Mouse (Mus musculus): Measurements from ENCODE around the gene Lrrc8a. TPM values are rescaled to one million over a fixed set of nuclear protein-coding genes. Genes with fewer than 3 reads are reported as not detected.

Lrrc8a gene
- polyA plus RNA-seq, 2 experiments = 18.8 to 47.2 TPM

DNA sequence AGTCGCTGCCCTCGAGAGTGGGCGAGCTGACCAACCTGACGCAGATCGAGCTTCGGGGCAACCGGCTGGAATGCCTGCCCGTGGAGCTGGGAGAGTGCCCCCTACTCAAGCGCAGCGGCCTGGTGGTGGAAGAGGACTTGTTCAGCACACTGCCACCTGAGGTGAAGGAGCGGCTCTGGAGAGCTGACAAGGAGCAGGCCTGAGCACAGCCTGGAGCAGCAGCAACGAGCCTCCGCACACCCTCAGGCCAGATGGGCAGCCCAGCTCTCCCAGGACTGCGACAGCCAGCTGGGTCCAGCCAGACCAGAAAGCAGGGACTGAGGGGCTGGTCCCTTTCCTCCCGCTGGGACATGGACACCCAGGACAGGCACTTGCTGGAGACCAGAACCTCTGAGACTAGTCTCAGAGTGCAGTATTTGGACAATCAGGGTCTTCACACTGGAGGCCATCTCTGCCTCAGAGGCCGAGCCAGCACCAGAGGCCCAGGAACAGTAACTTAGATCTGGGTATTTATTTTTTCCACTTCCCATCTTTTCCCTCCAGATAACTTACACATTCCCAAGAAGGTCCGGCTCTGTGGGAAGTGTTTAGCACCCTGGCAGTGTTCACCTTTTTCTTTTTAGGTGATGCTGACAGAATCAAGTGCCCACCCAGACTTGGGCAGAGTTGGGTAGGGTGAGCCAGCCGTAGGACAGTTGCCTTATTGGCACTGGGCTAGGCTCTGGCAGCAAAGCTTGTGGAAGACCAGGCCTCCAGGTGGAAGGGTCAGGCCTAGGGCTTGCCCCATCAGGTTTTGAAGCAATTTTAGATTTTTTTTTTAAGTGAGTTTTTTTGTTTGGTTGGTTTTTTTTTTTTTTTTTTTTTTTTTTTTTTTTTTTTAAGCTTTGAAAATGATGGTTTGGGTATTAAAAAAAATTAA is 24.7 kb downstream of the Lrrc8a start:
- Histone ChIP-seq H3K9ac (ENCODE audit: low read depth, low read length, severe bottlenecking) (no peak overlapping the region), H3K4me3 (replicated peaks; ENCODE audit: low read length) (no peak overlapping the region), H3K27me3 (ENCODE audit: control insufficient read depth, insufficient read depth, low read length) (no peaks in the 10 kb centered on the region), H3K4me1 (ENCODE audit: control insufficient read depth, insufficient read depth, low read length) (peaks cover 29% of the 10 kb centered on the region), H3K36me3 (ENCODE audit: control insufficient read depth, insufficient read depth, low read length) (peaks cover 67% of the 10 kb centered on the region), H3K27ac (replicated peaks; ENCODE audit: low read depth, low read length) (no peak overlapping the region), H3K9me3 (ENCODE audit: control insufficient read depth, low read length) (no peaks in the 10 kb centered on the region), H3K4me2 (replicated peaks; ENCODE audit: low read depth, low read length, severe bottlenecking) (no peak overlapping the region)
- no peak for TF ChIP-seq POLR2A (IDR thresholded peaks at IDR 0.05; ENCODE audit: borderline replicate concordance, extremely low read depth, insufficient read depth, insufficient read length)
- no peak for DNase-seq (ENCODE audit: low spot score)
- 89% methylated on average over 18 of the region's 18 CpGs for WGBS
- ATAC-seq (ENCODE audit: low FRiP score, low read depth) = no peak

GRCm38 (mm10) chr2:30262840-30263441 is 25.4 kb downstream of the Lrrc8a start:
- H3K36me3 ChIP-seq (ENCODE audit: control insufficient read depth, insufficient read depth, low read length) = peaks cover 59% of the 10 kb centered on the region

DNA sequence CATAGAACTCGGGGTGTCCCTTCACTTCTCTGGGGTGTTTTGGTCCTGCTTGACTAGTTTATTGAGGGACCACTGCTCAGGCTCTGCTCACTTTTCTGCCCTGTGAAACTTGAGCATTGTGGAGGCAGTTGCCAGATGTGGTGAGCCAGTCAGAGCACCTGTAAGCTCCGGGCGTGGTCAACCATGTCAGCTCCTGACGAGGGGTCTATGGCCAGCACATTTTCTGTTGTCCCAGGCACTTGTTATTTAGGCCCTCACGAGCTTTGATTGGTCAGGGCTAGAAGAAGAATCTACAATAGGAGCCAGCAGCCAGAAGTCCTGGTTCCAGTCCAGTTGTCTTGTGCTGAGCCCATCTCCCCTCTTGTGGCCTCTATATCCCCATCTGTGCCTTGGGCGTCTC is 26.3 kb downstream of the Lrrc8a start:
- no peak overlapping the region for H3K4me3 ChIP-seq (replicated peaks; ENCODE audit: low read length)
- peaks cover 26% of the 10 kb centered on the region for H3K4me1 ChIP-seq (ENCODE audit: control insufficient read depth, insufficient read depth, low read length)
- TF ChIP-seq POLR2A (IDR thresholded peaks at IDR 0.05; ENCODE audit: borderline replicate concordance, extremely low read depth, insufficient read depth, insufficient read length) = no peak
- H3K9ac ChIP-seq (ENCODE audit: low read depth, low read length, severe bottlenecking) = no peak overlapping the region
- 87% methylated on average over 6 of the region's 6 CpGs for WGBS
- no peaks in the 10 kb centered on the region for H3K9me3 ChIP-seq (ENCODE audit: control insufficient read depth, low read length)
- no peaks in the 10 kb centered on the region for H3K27me3 ChIP-seq (ENCODE audit: control insufficient read depth, insufficient read depth, low read length)
- no peak overlapping the region for H3K27ac ChIP-seq (replicated peaks; ENCODE audit: low read depth, low read length)
- no peak overlapping the region for H3K4me2 ChIP-seq (replicated peaks; ENCODE audit: low read depth, low read length, severe bottlenecking)
- DNase-seq (ENCODE audit: low spot score) (no peak), ATAC-seq (ENCODE audit: low FRiP score, low read depth) (no peak)
- peaks cover 52% of the 10 kb centered on the region for H3K36me3 ChIP-seq (ENCODE audit: control insufficient read depth, insufficient read depth, low read length)

More at GRCm38 (mm10) chr2:30262840-30263441, 25.4 kb downstream of the Lrrc8a start:
- no peak overlapping the region for H3K9ac ChIP-seq (ENCODE audit: low read depth, low read length, severe bottlenecking)
- WGBS = 66% methylated on average over 4 of the region's 4 CpGs
- no peak overlapping the region for H3K27ac ChIP-seq (replicated peaks; ENCODE audit: low read depth, low read length)
- TF ChIP-seq POLR2A (IDR thresholded peaks at IDR 0.05; ENCODE audit: borderline replicate concordance, extremely low read depth, insufficient read depth, insufficient read length) = no peak
- H3K4me1 ChIP-seq (ENCODE audit: control insufficient read depth, insufficient read depth, low read length) = peaks cover 29% of the 10 kb centered on the region
- H3K27me3 ChIP-seq (ENCODE audit: control insufficient read depth, insufficient read depth, low read length) = no peaks in the 10 kb centered on the region
- H3K4me3 ChIP-seq (replicated peaks; ENCODE audit: low read length) = no peak overlapping the region
- H3K9me3 ChIP-seq (ENCODE audit: control insufficient read depth, low read length) = no peaks in the 10 kb centered on the region
- no peak for ATAC-seq (ENCODE audit: low FRiP score, low read depth)
- DNase-seq (ENCODE audit: low spot score) = no peak
- no peak overlapping the region for H3K4me2 ChIP-seq (replicated peaks; ENCODE audit: low read depth, low read length, severe bottlenecking)

DNA sequence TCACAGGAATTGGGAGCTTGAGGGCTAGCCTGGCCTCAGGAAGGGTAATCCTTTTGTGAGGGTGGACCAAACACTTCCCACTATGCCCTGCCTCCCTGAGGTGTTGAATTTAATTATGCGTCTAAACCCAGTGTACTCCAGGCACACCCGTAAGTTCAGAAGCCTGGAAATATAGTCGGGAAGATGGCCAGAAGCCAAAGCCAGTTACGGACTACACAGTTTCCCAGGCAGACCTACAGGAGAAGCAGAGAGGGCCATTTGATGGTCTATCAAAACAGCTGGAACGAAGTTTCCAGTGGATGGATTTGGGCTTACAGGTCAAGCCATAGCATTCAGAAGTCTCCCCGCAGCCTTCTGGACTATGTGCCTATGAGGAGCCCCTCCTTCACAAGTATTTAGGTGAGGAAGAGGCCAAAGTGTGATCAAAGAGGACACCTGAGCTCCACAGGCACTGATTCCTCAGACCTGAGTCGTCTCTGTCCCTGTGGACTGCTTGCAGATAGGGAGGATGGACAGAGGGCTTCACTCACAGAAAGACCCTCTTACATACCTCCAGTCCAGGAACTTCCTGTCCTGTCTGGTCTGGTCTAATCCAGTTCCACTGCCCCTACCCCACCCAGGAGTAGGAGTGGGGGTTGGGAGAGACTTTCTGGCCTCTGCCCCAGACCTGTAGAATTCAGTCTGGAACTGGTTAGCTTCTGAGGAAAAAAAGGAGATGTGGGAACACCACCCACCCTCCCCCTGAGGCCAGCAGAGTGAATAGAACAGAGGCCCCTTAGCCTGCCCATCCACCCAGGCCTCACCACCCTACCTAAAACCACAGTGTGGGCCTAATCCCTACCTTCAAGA is 27.4 kb downstream of the Lrrc8a start:
- 37% methylated on average over 7 of the region's 7 CpGs for WGBS
- DNase-seq (ENCODE audit: low spot score) = peak; percentile 27
- peaks cover 49% of the 10 kb centered on the region for H3K36me3 ChIP-seq (ENCODE audit: control insufficient read depth, insufficient read depth, low read length)

More for the DNA sequence above, 27.4 kb downstream of the Lrrc8a start:
- H3K9me3 ChIP-seq (ENCODE audit: control insufficient read depth, low read length) = no peaks in the 10 kb centered on the region
- no peak overlapping the region for H3K4me3 ChIP-seq (replicated peaks; ENCODE audit: low read length)
- no peaks in the 10 kb centered on the region for H3K27me3 ChIP-seq (ENCODE audit: control insufficient read depth, insufficient read depth, low read length)
- TF ChIP-seq POLR2A (IDR thresholded peaks at IDR 0.05; ENCODE audit: borderline replicate concordance, extremely low read depth, insufficient read depth, insufficient read length) = no peak
- H3K4me1 ChIP-seq (ENCODE audit: control insufficient read depth, insufficient read depth, low read length) = peaks cover 26% of the 10 kb centered on the region
- H3K4me2 ChIP-seq (replicated peaks; ENCODE audit: low read depth, low read length, severe bottlenecking) = no peak overlapping the region
- peak overlapping the region; percentile 79 for H3K27ac ChIP-seq (replicated peaks; ENCODE audit: low read depth, low read length)
- peak overlapping the region; percentile 38; the same call in 1 of the 2 replicates for H3K9ac ChIP-seq (ENCODE audit: low read depth, low read length, severe bottlenecking)
- no peak for ATAC-seq (ENCODE audit: low FRiP score, low read depth)

Measured in limb, embryonic 14.5 days (tissue).